Mouse (Mus musculus): ENCODE results near the gene Vegfb. TPM values are rescaled to one million over a fixed set of nuclear protein-coding genes. Genes with fewer than 3 reads are reported as not detected.
"Not testable (repeated sequence)": the region's sequence is repeated elsewhere in the genome, so short reads cannot be mapped to it uniquely, and the experiment has no call there.

Gene Vegfb
- polyA plus RNA-seq, 1 experiment from 2014 or later: 44.6 TPM

- Histone ChIP-seq H3K9me3 (ENCODE audit: low read depth, low read length) (no peaks in the 10 kb centered on the region), H3K4me3 (ENCODE audit: low read depth, low read length) (peak within 1 kb of the TSS; percentile 58), H3K27me3 (ENCODE audit: insufficient read depth, low read length) (0 out of 2 replicates have a peak, but pooled peaks cover 2% of the 10 kb centered on the region), H3K4me2 (peak within 1 kb of the TSS; percentile 91), H3K9ac (peak within 1 kb of the TSS; percentile 66), H3K4me1 (ENCODE audit: insufficient read depth) (peaks cover 18% of the 10 kb centered on the region), H3K27ac (ENCODE audit: low read depth) (peak within 1 kb of the TSS; percentile 69; the same call in 1 of the 2 replicates), H3K36me3 (ENCODE audit: insufficient read depth) (no peaks in the 10 kb centered on the region)
- DNase-seq (peak; percentile 99), ATAC-seq (ENCODE audit: insufficient read depth) (peak; percentile 92)
- TF ChIP-seq CTCF (IDR thresholded peaks at IDR 0.05; ENCODE audit: low read depth): peak; percentile 33
- 1% methylated on average over 37 of the region's 37 CpGs for WGBS
Measured at GRCm38 (mm10) chr19:6992011-6992858, 4.8 kb upstream of the Vegfb start, which contains the start of gene Dnajc4. TSS of gene Dnajc4 (minus strand) at chr19:6992572.

DNA sequence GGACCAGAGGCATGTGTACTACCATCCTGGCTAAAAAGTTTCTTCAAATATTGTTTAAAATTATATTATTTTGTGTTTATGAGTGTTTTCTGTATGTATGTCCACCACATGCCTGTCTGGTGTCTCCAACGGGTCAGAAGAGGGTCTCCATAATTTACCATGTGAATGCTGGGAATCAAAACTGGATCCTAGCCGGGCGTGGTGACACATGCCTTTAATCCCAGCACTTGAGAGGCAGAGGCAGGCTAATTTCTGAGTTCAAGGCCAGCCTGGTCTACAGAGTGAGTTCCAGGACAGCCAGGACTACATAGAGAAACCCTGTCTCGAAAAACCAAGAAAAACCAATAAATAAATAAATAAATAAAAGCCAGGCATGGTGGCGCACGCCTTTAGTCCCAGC lies 3.7 kb upstream of the Vegfb start:
- not testable (repeated sequence) for H3K9ac ChIP-seq; H3K36me3 ChIP-seq (ENCODE audit: insufficient read depth); H3K9me3 ChIP-seq (ENCODE audit: low read depth, low read length); H3K27ac ChIP-seq (ENCODE audit: low read depth); H3K4me2 ChIP-seq; H3K4me3 ChIP-seq (ENCODE audit: low read depth, low read length); DNase-seq; ATAC-seq (ENCODE audit: insufficient read depth); H3K27me3 ChIP-seq (ENCODE audit: insufficient read depth, low read length)
- WGBS: 90% methylated on average over 6 of the region's 6 CpGs
- peaks cover 12% of the 10 kb centered on the region for H3K4me1 ChIP-seq (ENCODE audit: insufficient read depth)

GRCm38 (mm10) chr19:6990712-6991111 lies 3.3 kb upstream of the Vegfb start:
- H3K27me3 ChIP-seq (ENCODE audit: insufficient read depth, low read length): 0 out of 2 replicates have a peak, but pooled peaks cover 2% of the 10 kb centered on the region
- no peaks in the 10 kb centered on the region for H3K9me3 ChIP-seq (ENCODE audit: low read depth, low read length)
- no peak overlapping the region for H3K4me3 ChIP-seq (ENCODE audit: low read depth, low read length)
- no peak overlapping the region; the same call in 1 of the 2 replicates for H3K9ac ChIP-seq
- TF ChIP-seq CTCF (IDR thresholded peaks at IDR 0.05; ENCODE audit: low read depth): no peak
- ATAC-seq (ENCODE audit: insufficient read depth): no peak
- H3K4me1 ChIP-seq (ENCODE audit: insufficient read depth): peaks cover 12% of the 10 kb centered on the region
- WGBS: 87% methylated on average over 6 of the region's 6 CpGs
- DNase-seq: no peak
- 0 out of 2 replicates have a peak, but pooled peaks cover 2% of the 10 kb centered on the region for H3K36me3 ChIP-seq (ENCODE audit: insufficient read depth)
- H3K27ac ChIP-seq (ENCODE audit: low read depth): no peak overlapping the region
- H3K4me2 ChIP-seq: no peak overlapping the region

DNA sequence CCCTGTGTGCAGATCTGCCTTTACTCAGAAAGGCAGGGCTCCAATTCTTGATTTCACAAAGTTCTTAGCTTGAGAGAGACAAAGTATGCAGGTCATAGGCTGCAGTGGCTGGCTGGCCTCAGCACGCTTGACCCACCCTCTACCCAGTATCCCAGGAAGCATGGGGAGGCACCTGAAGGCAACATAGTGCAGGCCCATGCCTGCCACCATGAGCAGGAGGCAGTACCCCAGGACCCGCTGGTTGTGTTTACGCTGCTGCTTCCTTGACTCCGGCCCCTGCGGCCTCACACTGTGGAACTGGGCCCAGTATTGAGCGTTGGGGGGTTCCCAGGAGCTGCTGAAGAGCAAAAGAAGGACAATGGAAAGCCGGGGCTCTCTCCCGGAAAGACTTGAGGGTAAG lies 1.8 kb upstream of the Vegfb start:
- H3K4me1 ChIP-seq (ENCODE audit: insufficient read depth): peaks cover 5% of the 10 kb centered on the region
- peaks cover 14% of the 10 kb centered on the region for H3K36me3 ChIP-seq (ENCODE audit: insufficient read depth)
- WGBS: 79% methylated on average over 8 of the region's 8 CpGs
- H3K4me2 ChIP-seq: no peak overlapping the region
- ATAC-seq (ENCODE audit: insufficient read depth) (no peak), DNase-seq (no peak)
- TF ChIP-seq CTCF (IDR thresholded peaks at IDR 0.05; ENCODE audit: low read depth): no peak
- no peak overlapping the region for H3K4me3 ChIP-seq (ENCODE audit: low read depth, low read length)
- no peaks in the 10 kb centered on the region for H3K9me3 ChIP-seq (ENCODE audit: low read depth, low read length)
- no peak overlapping the region for H3K27ac ChIP-seq (ENCODE audit: low read depth)
- H3K27me3 ChIP-seq (ENCODE audit: insufficient read depth, low read length): 0 out of 2 replicates have a peak, but pooled peaks cover 2% of the 10 kb centered on the region
- H3K9ac ChIP-seq: no peak overlapping the region

- Histone ChIP-seq H3K27me3 (ENCODE audit: insufficient read depth, low read length) (0 out of 2 replicates have a peak, but pooled peaks cover 2% of the 10 kb centered on the region), H3K9ac (peak overlapping the region; percentile 83), H3K36me3 (ENCODE audit: insufficient read depth) (peaks cover 24% of the 10 kb centered on the region), H3K27ac (ENCODE audit: low read depth) (peak overlapping the region; percentile 83), H3K4me3 (ENCODE audit: low read depth, low read length) (peak overlapping the region; percentile 85), H3K9me3 (ENCODE audit: low read depth, low read length) (no peaks in the 10 kb centered on the region), H3K4me2 (peak overlapping the region; percentile 82), H3K4me1 (ENCODE audit: insufficient read depth) (peaks cover 2% of the 10 kb centered on the region)
- no peak for TF ChIP-seq CTCF (IDR thresholded peaks at IDR 0.05; ENCODE audit: low read depth)
- DNase-seq (no peak), ATAC-seq (ENCODE audit: insufficient read depth) (no peak)
- WGBS: 6% methylated on average over 8 of the region's 8 CpGs
Measured at GRCm38 (mm10) chr19:6987904-6988285, 444 bp upstream of the Vegfb start.

DNA sequence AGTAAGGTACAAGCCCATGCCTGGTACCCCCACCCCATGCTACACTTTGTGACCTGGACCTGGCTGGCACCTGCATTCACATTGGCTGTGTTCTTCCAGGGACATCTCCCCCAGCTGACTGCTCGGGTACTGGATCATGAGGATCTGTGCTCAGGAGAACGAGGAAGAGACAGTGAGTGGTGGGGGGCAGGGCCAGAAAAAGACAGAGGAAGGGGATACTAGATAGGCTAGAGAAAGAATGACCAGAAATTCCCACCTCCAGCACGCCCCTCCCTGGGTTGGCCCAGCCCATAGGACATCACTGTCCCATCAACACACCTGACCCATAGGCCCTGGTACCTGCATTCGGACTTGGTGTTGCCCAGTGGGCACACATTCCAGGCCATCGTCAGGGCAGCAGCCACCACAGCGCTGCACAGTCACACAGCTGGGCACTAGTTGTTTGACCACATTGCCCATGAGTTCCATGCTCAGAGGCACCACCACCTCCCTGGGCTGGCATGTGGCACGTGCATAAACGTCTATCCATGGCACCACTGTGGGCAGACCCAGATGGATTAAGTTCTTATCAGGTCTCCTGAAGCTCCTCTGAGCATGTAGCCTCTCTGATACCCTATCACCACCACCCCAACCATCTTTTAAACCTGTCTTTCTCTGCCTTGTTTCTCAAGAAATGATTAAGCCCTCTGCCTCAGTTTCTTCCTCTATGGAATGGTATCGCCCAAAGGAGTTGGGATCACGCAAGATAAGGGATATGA lies 1.3 kb downstream of the Vegfb start:
- H3K9ac ChIP-seq: peak overlapping the region; percentile 83
- no peaks in the 10 kb centered on the region for H3K9me3 ChIP-seq (ENCODE audit: low read depth, low read length)
- H3K4me1 ChIP-seq (ENCODE audit: insufficient read depth): peaks cover under 1% of the 10 kb centered on the region
- peaks cover 33% of the 10 kb centered on the region for H3K36me3 ChIP-seq (ENCODE audit: insufficient read depth)
- WGBS: 75% methylated on average over 10 of the region's 10 CpGs
- H3K27ac ChIP-seq (ENCODE audit: low read depth): no peak overlapping the region; the same call in 1 of the 2 replicates
- no peaks in the 10 kb centered on the region for H3K27me3 ChIP-seq (ENCODE audit: insufficient read depth, low read length)
- no peak for TF ChIP-seq CTCF (IDR thresholded peaks at IDR 0.05; ENCODE audit: low read depth)
- H3K4me3 ChIP-seq (ENCODE audit: low read depth, low read length): peak overlapping the region; percentile 85
- DNase-seq: no peak
- no peak for ATAC-seq (ENCODE audit: insufficient read depth)
- peak overlapping the region; percentile 82 for H3K4me2 ChIP-seq

- H3K27me3 ChIP-seq (ENCODE audit: insufficient read depth, low read length): no peaks in the 10 kb centered on the region
- ATAC-seq (ENCODE audit: insufficient read depth): no peak
- no peak for DNase-seq
- no peak for TF ChIP-seq CTCF (IDR thresholded peaks at IDR 0.05; ENCODE audit: low read depth)
- WGBS: 85% methylated on average over 19 of the region's 19 CpGs
- H3K27ac ChIP-seq (ENCODE audit: low read depth): no peak overlapping the region
- no peaks in the 10 kb centered on the region for H3K9me3 ChIP-seq (ENCODE audit: low read depth, low read length)
- H3K36me3 ChIP-seq (ENCODE audit: insufficient read depth): peaks cover 33% of the 10 kb centered on the region
- H3K4me2 ChIP-seq: no peak overlapping the region
- peaks cover 4% of the 10 kb centered on the region for H3K4me1 ChIP-seq (ENCODE audit: insufficient read depth)
- no peak overlapping the region for H3K4me3 ChIP-seq (ENCODE audit: low read depth, low read length)
- no peak overlapping the region for H3K9ac ChIP-seq
Measured at GRCm38 (mm10) chr19:6985300-6985699, 2.2 kb downstream of the Vegfb start.
